Mouse (Mus musculus) c-Kit-positive CD71-positive TER-119-positive erythroid progenitor cells, embryonic 14.5 days (primary cell): ENCODE results near the gene Pigm.

ENCODE experiments used
- DNase-seq: peaks from one replicate; pipeline ENCODE4 v3.0.0-alpha.2; 2013; ENCODE audit warnings: low spot score

The Pigm gene

DNA sequence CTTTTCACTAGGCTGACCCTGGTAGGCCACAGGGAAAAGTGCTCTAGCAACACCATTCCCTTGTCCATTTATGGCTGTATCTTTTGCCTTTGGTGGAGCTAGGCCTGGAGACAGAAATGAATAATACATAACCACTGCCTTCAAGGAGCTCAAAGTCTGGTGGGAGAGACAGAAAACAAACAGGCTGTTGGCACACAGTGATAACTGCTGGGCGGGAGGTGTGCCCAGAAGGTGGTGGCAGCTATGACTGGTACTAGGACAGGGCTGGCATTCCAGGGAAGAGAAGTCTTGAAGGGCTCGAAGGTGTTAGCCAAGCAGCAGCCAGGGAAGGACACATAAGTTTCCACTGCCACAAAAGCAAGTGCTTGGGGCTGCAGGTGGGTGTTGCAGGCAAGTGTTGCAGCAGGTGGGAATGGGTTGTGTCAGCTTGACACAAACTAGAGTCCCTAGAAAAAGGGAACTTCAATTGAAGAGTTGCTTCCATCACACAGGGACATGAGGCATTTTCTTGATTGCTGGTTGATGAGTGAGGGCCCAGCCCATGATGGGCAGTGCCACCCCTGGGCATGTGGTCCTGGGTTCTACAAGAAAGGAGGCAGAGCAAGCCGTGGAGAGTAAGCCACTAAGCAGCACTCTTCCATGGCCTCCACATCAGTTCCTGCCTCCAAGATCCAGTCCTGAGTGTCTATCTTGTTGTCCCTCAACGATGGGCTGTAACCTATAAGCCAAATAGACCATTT is 37.3 kb downstream of the Pigm start:
- no peak for DNase-seq

DNA sequence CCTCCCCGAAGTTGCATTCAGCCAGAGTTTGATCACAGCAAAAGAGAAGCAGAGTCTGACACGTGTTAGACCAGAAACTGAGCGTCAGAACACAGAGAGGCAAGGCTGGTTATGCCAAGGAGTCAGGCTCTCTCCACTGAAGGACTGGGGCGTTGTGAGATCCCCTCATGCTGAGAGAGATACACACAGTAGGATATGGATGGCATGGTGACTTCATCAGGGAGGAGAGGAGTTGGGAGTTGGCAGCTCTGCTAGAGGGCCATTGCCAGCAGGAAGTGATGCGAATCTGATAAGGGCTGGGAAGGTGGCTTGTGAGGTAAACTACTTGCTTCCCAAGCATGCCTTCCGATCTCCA is 37.9 kb downstream of the Pigm start:
- no peak for DNase-seq

- no peak for DNase-seq
Measured at GRCm38 (mm10) chr1:172415061-172415460, 38.7 kb downstream of the Pigm start.

- DNase-seq: no peak
Measured at GRCm38 (mm10) chr1:172418173-172418572, 41.8 kb downstream of the Pigm start.

DNA sequence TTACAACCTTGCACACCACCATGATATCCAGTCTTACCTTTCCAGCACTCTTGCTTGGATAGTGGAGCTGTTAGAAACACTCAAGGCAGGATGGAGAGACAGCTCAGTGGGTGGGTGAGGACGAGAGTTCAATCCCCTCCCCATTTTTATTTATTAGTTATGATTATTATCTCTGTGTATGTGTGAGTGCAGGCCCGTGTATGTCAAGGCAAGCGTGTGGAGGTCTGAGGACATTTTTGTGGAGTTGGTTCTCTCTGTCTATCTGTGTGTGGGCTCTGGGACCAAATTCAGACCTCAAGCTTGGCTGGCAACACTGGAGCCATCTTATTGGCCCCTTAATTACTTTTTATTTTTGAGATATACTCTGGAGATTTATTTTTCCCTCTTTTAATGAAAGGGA is 42.3 kb downstream of the Pigm start:
- no peak for DNase-seq

DNA sequence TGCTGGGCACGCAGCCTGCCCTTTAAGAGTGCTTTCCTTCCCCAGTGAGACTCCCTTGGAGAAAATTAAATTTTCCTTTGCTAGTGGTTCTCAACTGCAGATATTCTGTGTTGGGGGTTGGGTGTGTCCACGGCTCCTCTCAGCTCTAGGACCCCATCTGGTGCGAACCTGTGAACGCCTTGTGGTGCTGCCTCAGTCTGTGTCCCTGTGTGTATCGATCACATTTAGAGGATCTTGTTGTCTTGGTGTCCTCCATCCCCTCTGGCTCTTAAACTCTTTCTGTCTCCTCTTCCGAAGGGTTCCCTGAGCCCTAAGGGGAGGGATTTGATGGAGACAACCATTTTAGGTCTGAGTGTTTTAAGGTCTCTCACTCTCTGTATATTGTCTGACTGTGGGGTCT is 43.8 kb downstream of the Pigm start:
- no peak for DNase-seq

DNA sequence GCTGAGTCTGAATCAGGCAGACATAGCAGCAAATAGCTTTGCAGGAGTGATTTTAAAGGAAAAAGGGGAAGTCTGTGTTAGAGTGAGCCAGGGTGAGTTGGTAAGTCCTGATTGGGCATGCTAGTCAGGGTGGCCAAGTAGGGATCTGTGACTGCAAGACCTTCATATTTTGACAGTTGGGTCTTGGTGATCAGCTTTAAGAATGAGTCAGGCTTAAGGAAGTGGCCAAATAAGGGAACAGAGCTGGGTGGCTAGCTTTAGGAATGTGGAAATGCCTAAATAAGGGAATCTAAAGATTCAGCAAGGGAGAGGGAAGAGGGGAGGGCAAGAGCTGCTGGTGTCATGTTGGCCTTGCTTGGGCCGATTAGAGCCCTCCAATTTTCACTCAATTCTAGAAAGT is 47.0 kb downstream of the Pigm start:
- DNase-seq: no peak

DNA sequence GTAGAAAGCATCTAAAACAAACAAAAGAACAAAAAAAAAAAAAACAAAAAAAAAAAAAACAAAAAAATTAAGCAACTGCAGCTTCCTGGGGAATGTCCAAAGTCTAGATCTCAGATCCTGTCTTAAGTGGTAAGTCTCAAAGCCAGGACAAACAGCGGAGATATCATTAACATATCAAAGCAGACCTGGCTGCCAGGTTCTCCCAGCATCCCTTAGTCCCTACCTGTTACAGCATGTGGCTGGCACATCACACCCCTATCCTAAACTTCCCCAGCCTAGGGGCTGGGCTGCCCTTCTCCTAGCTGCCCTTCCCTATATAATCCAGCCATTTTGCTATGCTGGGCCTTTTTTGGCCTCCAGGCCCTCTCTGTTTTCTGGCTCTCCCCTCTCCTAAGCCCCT is 50.1 kb downstream of the Pigm start:
- no peak for DNase-seq

DNA sequence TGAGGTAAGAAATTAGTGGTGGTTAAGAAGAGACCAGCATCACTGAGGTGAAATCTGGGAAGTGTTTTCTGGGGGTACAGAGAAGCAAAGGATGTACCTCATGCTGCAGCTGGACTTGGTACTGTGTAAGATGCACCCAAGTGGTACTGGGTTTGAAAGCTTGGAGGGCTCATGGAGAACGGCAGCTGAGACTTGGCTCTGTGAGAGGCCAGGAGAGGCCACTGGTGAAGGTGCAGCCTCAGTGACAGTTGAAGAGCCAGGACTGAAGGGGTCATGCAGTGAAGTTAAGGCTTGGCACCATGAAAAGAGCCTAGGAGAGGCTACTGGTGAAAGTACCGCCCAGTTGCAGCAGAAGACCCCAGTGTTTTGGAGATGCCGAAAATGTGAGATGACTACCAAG is 51.5 kb downstream of the Pigm start:
- no peak for DNase-seq

DNA sequence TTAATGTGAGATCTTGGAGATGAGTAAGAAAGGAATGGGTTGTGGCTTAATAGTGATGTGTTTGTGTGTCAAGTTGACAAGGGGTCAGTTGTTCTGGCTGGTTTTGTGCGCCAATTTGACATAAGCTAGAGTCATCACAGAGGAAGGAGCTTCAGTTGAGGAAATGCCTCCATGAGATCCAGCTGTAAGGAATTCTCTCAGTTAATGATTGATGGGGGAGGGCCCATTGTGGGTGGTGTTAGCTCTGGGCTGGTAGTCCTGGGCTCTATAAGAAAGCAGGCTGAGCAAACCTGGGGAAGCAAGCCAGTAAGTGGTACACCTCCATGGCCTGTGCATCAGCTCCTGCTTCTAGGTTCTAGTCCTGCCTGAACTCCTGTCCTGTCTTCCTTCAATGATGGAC is 52.3 kb downstream of the Pigm start:
- DNase-seq: no peak

GRCm38 (mm10) chr1:172430731-172431220 is 54.4 kb downstream of the Pigm start:
- DNase-seq: no peak

- no peak for DNase-seq
Measured at GRCm38 (mm10) chr1:172431836-172432586, 55.7 kb downstream of the Pigm start.

GRCm38 (mm10) chr1:172432587-172432955 is 56.2 kb downstream of the Pigm start:
- no peak for DNase-seq

GRCm38 (mm10) chr1:172433012-172433850 is 56.9 kb downstream of the Pigm start:
- DNase-seq: no peak
